Mouse (Mus musculus): ENCODE results near the gene Akr1c14. TPM values are rescaled to one million over a fixed set of nuclear protein-coding genes. Genes with fewer than 3 reads are reported as not detected.
A peak's percentile ranks its signal among the peaks of the same experiment; 100 is the strongest.

Gene Akr1c14
- 0.31 TPM in 1 of 2 replicates, not detected in the other for polyA plus RNA-seq (2014; fragmentation: Nextera tagmentation; extraction: Ambion mirVana)

DNA sequence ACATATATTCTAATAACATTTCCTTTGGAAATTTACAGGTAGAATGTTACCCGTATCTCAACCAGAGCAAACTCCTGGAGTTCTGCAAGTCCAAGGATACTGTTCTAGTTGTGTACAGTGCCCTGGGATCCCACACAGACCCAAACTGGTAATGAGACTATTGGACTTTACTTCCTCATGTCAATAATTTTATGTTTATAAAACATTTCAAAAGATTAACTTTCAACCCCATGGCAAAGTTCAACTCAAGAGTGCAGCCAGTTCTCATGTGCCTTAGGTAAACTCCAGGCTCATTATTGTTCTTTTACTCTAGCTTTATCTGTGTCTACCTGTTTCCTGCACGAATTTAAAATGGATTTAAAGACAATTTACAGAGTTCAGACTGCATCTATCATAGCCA is at the start of gene Akr1c14:
Gene Akr1c14, plus strand, starts transcription at position 293 of the 400 bp plus-strand sequence.
- H3K4me3 ChIP-seq (ENCODE audit: low read depth, low read length), result no peak within 1 kb of the TSS
- no peak for ATAC-seq (replicated peaks; ENCODE audit: low FRiP score)

DNA sequence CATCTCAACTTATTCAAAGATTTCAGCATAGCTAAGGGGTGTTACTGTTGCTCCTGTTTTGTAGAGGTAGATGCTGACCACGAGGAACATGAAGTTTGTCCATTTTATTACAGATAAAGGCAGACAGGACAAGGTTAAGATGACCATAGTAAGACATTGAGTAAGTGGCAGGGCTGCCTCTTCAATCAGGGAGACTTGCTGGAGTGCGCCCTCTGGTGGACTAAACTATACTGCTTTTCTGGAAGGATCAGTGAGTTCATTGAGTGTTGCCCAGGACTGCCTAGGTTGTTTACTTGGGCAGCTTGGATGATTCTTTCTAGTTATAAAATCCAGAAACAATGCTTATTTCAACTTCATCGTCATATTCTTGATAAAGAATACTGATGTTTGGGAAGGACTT is 47.1 kb upstream of the Akr1c14 start:
- Histone ChIP-seq H3K36me3 (ENCODE audit: control insufficient read depth, insufficient read depth, low read length) (no peaks in the 10 kb centered on the region), H3K27ac (ENCODE audit: low read depth, low read length) (no peak overlapping the region), H3K27me3 (ENCODE audit: control insufficient read depth, insufficient read depth, low read length) (no peaks in the 10 kb centered on the region), H3K4me1 (replicated peaks; ENCODE audit: control insufficient read depth, insufficient read depth, low read length) (no peaks in the 10 kb centered on the region), H3K9ac (ENCODE audit: low read length) (no peak overlapping the region), H3K9me3 (ENCODE audit: control insufficient read depth, low read length) (no peaks in the 10 kb centered on the region), H3K4me3 (ENCODE audit: low read depth, low read length) (no peak overlapping the region), H3K4me2 (ENCODE audit: low read depth, low read length, severe bottlenecking) (no peak overlapping the region)
- peak; percentile 76; the same call in 1 of the 2 replicates for ATAC-seq (replicated peaks; ENCODE audit: low FRiP score)
- WGBS, result 17% methylated on average over 3 of the region's 3 CpGs
- DNase-seq (ENCODE audit: low spot score), result peak; percentile 75

More for the DNA sequence above, at the start of gene Akr1c14:
- Histone ChIP-seq H3K27ac (ENCODE audit: low read depth, low read length) (no peak within 1 kb of the TSS), H3K4me1 (replicated peaks; ENCODE audit: control insufficient read depth, insufficient read depth, low read length) (no peaks in the 10 kb centered on the region), H3K9ac (ENCODE audit: low read length) (no peak within 1 kb of the TSS), H3K9me3 (ENCODE audit: control insufficient read depth, low read length) (no peaks in the 10 kb centered on the region), H3K4me2 (ENCODE audit: low read depth, low read length, severe bottlenecking) (no peak within 1 kb of the TSS), H3K36me3 (ENCODE audit: control insufficient read depth, insufficient read depth, low read length) (no peaks in the 10 kb centered on the region), H3K27me3 (ENCODE audit: control insufficient read depth, insufficient read depth, low read length) (no peaks in the 10 kb centered on the region)
- DNase-seq (ENCODE audit: low spot score), result no peak
- 70% methylated on average over 2 of the region's 2 CpGs for WGBS

- 90% methylated on average over 4 of the region's 4 CpGs for WGBS
- Histone ChIP-seq H3K27me3 (ENCODE audit: control insufficient read depth, insufficient read depth, low read length) (no peaks in the 10 kb centered on the region), H3K9me3 (ENCODE audit: control insufficient read depth, low read length) (no peaks in the 10 kb centered on the region), H3K4me2 (ENCODE audit: low read depth, low read length, severe bottlenecking) (no peak overlapping the region), H3K4me1 (replicated peaks; ENCODE audit: control insufficient read depth, insufficient read depth, low read length) (no peaks in the 10 kb centered on the region), H3K9ac (ENCODE audit: low read length) (no peak overlapping the region), H3K36me3 (ENCODE audit: control insufficient read depth, insufficient read depth, low read length) (no peaks in the 10 kb centered on the region), H3K27ac (ENCODE audit: low read depth, low read length) (no peak overlapping the region), H3K4me3 (ENCODE audit: low read depth, low read length) (no peak overlapping the region)
- DNase-seq (ENCODE audit: low spot score) (no peak), ATAC-seq (replicated peaks; ENCODE audit: low FRiP score) (no peak)
Observed at GRCm38 (mm10) chr13:4010784-4011183, 38.0 kb upstream of the Akr1c14 start.

DNA sequence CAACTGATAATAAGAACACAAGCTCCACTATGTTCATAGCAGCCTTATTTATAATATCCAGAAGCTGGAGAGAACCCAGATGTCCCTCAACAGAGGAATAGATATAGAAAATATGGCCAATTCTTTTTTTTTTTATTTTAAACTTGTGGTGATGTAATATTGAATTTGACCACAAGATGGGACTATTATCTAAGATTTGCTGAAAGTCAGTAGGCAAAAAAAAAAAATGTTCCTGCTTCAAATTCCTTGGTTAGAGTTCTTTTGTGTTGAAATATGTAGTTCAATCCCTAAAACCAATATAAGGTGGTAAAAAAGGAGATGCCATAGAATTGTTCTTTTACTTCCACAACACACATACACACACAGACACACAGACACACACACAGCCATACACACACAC is 35.0 kb upstream of the Akr1c14 start:
- ATAC-seq (replicated peaks; ENCODE audit: low FRiP score) (no peak), DNase-seq (ENCODE audit: low spot score) (no peak)
- Histone ChIP-seq H3K9ac (ENCODE audit: low read length) (no peak overlapping the region), H3K4me1 (replicated peaks; ENCODE audit: control insufficient read depth, insufficient read depth, low read length) (no peaks in the 10 kb centered on the region), H3K36me3 (ENCODE audit: control insufficient read depth, insufficient read depth, low read length) (no peaks in the 10 kb centered on the region), H3K27me3 (ENCODE audit: control insufficient read depth, insufficient read depth, low read length) (no peaks in the 10 kb centered on the region), H3K9me3 (ENCODE audit: control insufficient read depth, low read length) (no peaks in the 10 kb centered on the region), H3K4me3 (ENCODE audit: low read depth, low read length) (no peak overlapping the region), H3K4me2 (ENCODE audit: low read depth, low read length, severe bottlenecking) (no peak overlapping the region), H3K27ac (ENCODE audit: low read depth, low read length) (no peak overlapping the region)

- no peak for DNase-seq (ENCODE audit: low spot score)
- no peaks in the 10 kb centered on the region for H3K9me3 ChIP-seq (ENCODE audit: control insufficient read depth, low read length)
- H3K4me3 ChIP-seq (ENCODE audit: low read depth, low read length), result no peak overlapping the region
- 89% methylated on average over 2 of the region's 2 CpGs for WGBS
- H3K27ac ChIP-seq (ENCODE audit: low read depth, low read length), result no peak overlapping the region
- no peaks in the 10 kb centered on the region for H3K27me3 ChIP-seq (ENCODE audit: control insufficient read depth, insufficient read depth, low read length)
- no peak for ATAC-seq (replicated peaks; ENCODE audit: low FRiP score)
- H3K4me1 ChIP-seq (replicated peaks; ENCODE audit: control insufficient read depth, insufficient read depth, low read length), result no peaks in the 10 kb centered on the region
- H3K4me2 ChIP-seq (ENCODE audit: low read depth, low read length, severe bottlenecking), result no peak overlapping the region
- H3K36me3 ChIP-seq (ENCODE audit: control insufficient read depth, insufficient read depth, low read length), result no peaks in the 10 kb centered on the region
- H3K9ac ChIP-seq (ENCODE audit: low read length), result no peak overlapping the region
Observed at GRCm38 (mm10) chr13:4029897-4030296, 18.9 kb upstream of the Akr1c14 start.

GRCm38 (mm10) chr13:4032512-4032911 is 16.3 kb upstream of the Akr1c14 start:
- Histone ChIP-seq H3K27ac (ENCODE audit: low read depth, low read length) (no peak overlapping the region), H3K9me3 (ENCODE audit: control insufficient read depth, low read length) (no peaks in the 10 kb centered on the region), H3K4me1 (replicated peaks; ENCODE audit: control insufficient read depth, insufficient read depth, low read length) (no peaks in the 10 kb centered on the region), H3K4me3 (ENCODE audit: low read depth, low read length) (no peak overlapping the region), H3K9ac (ENCODE audit: low read length) (no peak overlapping the region), H3K4me2 (ENCODE audit: low read depth, low read length, severe bottlenecking) (no peak overlapping the region), H3K27me3 (ENCODE audit: control insufficient read depth, insufficient read depth, low read length) (no peaks in the 10 kb centered on the region), H3K36me3 (ENCODE audit: control insufficient read depth, insufficient read depth, low read length) (no peaks in the 10 kb centered on the region)
- DNase-seq (ENCODE audit: low spot score), result no peak
- 51% methylated on average over 3 of the region's 3 CpGs for WGBS
- ATAC-seq (replicated peaks; ENCODE audit: low FRiP score), result no peak

DNA sequence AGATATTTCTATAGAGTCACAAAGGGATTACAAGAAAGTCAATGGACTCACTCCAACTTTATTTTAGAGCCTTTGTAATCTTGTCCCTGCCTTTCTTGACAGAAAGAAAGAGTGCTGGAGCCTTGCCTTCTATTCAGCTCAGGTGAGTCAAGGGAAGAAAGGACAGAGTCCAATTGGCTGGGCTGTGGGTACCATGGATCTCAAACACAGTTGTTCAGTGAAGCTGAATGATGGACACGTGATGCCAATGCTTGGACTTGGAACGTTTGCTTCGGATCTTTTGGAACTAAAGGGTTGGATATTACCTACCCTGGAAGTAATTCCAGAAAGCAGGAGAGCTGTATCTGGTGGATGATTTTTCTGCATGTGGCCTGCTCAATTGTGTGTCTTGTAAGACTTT is 13.8 kb upstream of the Akr1c14 start:
- H3K9me3 ChIP-seq (ENCODE audit: control insufficient read depth, low read length), result no peaks in the 10 kb centered on the region
- H3K9ac ChIP-seq (ENCODE audit: low read length), result no peak overlapping the region
- H3K27me3 ChIP-seq (ENCODE audit: control insufficient read depth, insufficient read depth, low read length), result no peaks in the 10 kb centered on the region
- H3K4me1 ChIP-seq (replicated peaks; ENCODE audit: control insufficient read depth, insufficient read depth, low read length), result no peaks in the 10 kb centered on the region
- DNase-seq (ENCODE audit: low spot score), result no peak
- WGBS, result 90% methylated on average over 3 of the region's 3 CpGs
- no peak overlapping the region for H3K27ac ChIP-seq (ENCODE audit: low read depth, low read length)
- no peak overlapping the region for H3K4me3 ChIP-seq (ENCODE audit: low read depth, low read length)
- H3K36me3 ChIP-seq (ENCODE audit: control insufficient read depth, insufficient read depth, low read length), result no peaks in the 10 kb centered on the region
- ATAC-seq (replicated peaks; ENCODE audit: low FRiP score), result no peak
- H3K4me2 ChIP-seq (ENCODE audit: low read depth, low read length, severe bottlenecking), result no peak overlapping the region

DNA sequence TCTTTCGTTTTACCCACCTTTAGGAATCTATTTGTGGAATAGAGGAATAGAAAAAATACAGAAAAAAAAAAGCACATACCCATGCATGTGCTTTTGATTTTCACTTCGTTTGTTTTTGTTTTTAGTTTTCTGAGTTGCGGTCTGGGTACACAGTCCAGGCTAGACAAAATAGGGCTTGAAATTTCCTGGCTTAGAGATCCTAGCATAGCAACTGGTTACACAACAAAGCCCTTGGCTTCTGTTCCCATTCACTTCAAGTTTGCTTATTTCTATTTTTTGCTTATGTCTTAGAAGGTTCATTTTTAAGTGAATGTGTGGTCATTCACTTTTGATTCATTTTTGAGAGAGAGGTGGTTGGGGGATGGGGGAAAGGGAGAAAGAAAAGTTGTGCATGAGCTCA is 2.7 kb upstream of the Akr1c14 start:
- H3K4me2 ChIP-seq (ENCODE audit: low read depth, low read length, severe bottlenecking), result no peak overlapping the region
- H3K9me3 ChIP-seq (ENCODE audit: control insufficient read depth, low read length), result no peaks in the 10 kb centered on the region
- H3K36me3 ChIP-seq (ENCODE audit: control insufficient read depth, insufficient read depth, low read length), result no peaks in the 10 kb centered on the region
- H3K9ac ChIP-seq (ENCODE audit: low read length), result no peak overlapping the region
- H3K4me1 ChIP-seq (replicated peaks; ENCODE audit: control insufficient read depth, insufficient read depth, low read length), result no peaks in the 10 kb centered on the region
- ATAC-seq (replicated peaks; ENCODE audit: low FRiP score) (no peak), DNase-seq (ENCODE audit: low spot score) (no peak)
- H3K27me3 ChIP-seq (ENCODE audit: control insufficient read depth, insufficient read depth, low read length), result no peaks in the 10 kb centered on the region
- 85% methylated on average over 3 of the region's 3 CpGs for WGBS
- no peak overlapping the region for H3K4me3 ChIP-seq (ENCODE audit: low read depth, low read length)
- no peak overlapping the region for H3K27ac ChIP-seq (ENCODE audit: low read depth, low read length)

- Histone ChIP-seq H3K36me3 (ENCODE audit: control insufficient read depth, insufficient read depth, low read length) (no peaks in the 10 kb centered on the region), H3K4me3 (ENCODE audit: low read depth, low read length) (no peak overlapping the region), H3K9me3 (ENCODE audit: control insufficient read depth, low read length) (no peaks in the 10 kb centered on the region), H3K27ac (ENCODE audit: low read depth, low read length) (no peak overlapping the region), H3K4me2 (ENCODE audit: low read depth, low read length, severe bottlenecking) (no peak overlapping the region), H3K27me3 (ENCODE audit: control insufficient read depth, insufficient read depth, low read length) (no peaks in the 10 kb centered on the region), H3K9ac (ENCODE audit: low read length) (no peak overlapping the region), H3K4me1 (replicated peaks; ENCODE audit: control insufficient read depth, insufficient read depth, low read length) (no peaks in the 10 kb centered on the region)
- ATAC-seq (replicated peaks; ENCODE audit: low FRiP score) (no peak), DNase-seq (ENCODE audit: low spot score) (no peak)
- WGBS, result 41% methylated on average over 2 of the region's 2 CpGs
Observed at GRCm38 (mm10) chr13:4046841-4047240, 2.0 kb upstream of the Akr1c14 start.

Measured in forebrain, embryonic 11.5 days (tissue).